Mouse (Mus musculus) heart, embryonic 12.5 days (tissue): ENCODE measurements at regions not wholly inside any gene's neighbourhood (a gene's known extent, or its start where the extent isn't known, plus 50 kb on each side); places are given as distances from the start of the nearest gene placed in this dataset.
"Not testable (repeated sequence)": the region's sequence is repeated elsewhere in the genome, so short reads cannot be mapped to it uniquely, and the experiment has no call there.

Experiments
- ATAC-seq: fragments of 200-750 bp; cut with Nextera tagmentation; 2 replicates; pipeline ENCODE4 v1.8.0; 2017; ENCODE audit warnings: moderate TSS enrichment, moderate library complexity; ENCODE audit not compliant: insufficient number of reproducible peaks, low FRiP score
- H3K27ac ChIP-seq: fragments of 300-500 bp; sonication (generic); 2 replicates; pipeline ENCODE4 v1.5.1; 2016; ENCODE audit warnings: mild to moderate bottlenecking, moderate library complexity; ENCODE audit not compliant: poor library complexity, severe bottlenecking
- H3K27me3 ChIP-seq: fragments of 300-500 bp; sonication (generic); replicated peaks from 2 replicates; pipeline ENCODE4 v1.6.1; 2016; ENCODE audit warnings: mild to moderate bottlenecking, moderate library complexity
- H3K36me3 ChIP-seq: fragments of 300-500 bp; sonication (generic); 2 replicates; pipeline ENCODE4 v1.6.1; 2016; ENCODE audit warnings: mild to moderate bottlenecking, moderate library complexity
- H3K4me1 ChIP-seq: fragments of 300-500 bp; sonication (generic); replicated peaks from 2 replicates; pipeline ENCODE4 v1.6.1; 2016; ENCODE audit warnings: mild to moderate bottlenecking
- H3K4me2 ChIP-seq: fragments of 300-500 bp; sonication (generic); 2 replicates; pipeline ENCODE4 v1.6.1; 2016; ENCODE audit warnings: mild to moderate bottlenecking, moderate library complexity
- H3K4me3 ChIP-seq: fragments of 300-500 bp; sonication (generic); 2 replicates; pipeline ENCODE4 v1.5.1; 2016; ENCODE audit warnings: mild to moderate bottlenecking
- H3K9ac ChIP-seq: fragments of 300-500 bp; sonication (generic); 2 replicates; pipeline ENCODE4 v1.6.1; 2016; ENCODE audit warnings: mild to moderate bottlenecking, moderate library complexity
- H3K9me3 ChIP-seq: fragments of 300-500 bp; sonication (generic); replicated peaks from 2 replicates; pipeline ENCODE4 v1.6.1; 2016; ENCODE audit warnings: mild to moderate bottlenecking, moderate library complexity
- WGBS: fragments of 180-500 bp; shearing (Covaris S2); methylation state at CpG from one replicate; pipeline ENCODE4 v1.1.7; 2016; 5-methylcytosine and 5-hydroxymethylcytosine counted together

- H3K4me2 ChIP-seq = no peak overlapping the region
- WGBS = 79% methylated on average over 7 of the region's 7 CpGs
- H3K27ac ChIP-seq = no peak overlapping the region
- H3K27me3 ChIP-seq = no peaks in the 10 kb centered on the region
- no peak for ATAC-seq
- H3K9ac ChIP-seq = no peak overlapping the region
- H3K9me3 ChIP-seq = no peaks in the 10 kb centered on the region
- no peak overlapping the region for H3K4me3 ChIP-seq
- no peaks in the 10 kb centered on the region for H3K4me1 ChIP-seq
- H3K36me3 ChIP-seq = no peaks in the 10 kb centered on the region
Observed at GRCm38 (mm10) chr4:105844675-105845466, 55.2 kb downstream of the Gm12728 start.

- ATAC-seq = peak; percentile 29; the same call in 1 of the 2 replicates
- H3K9me3 ChIP-seq, H3K4me3 ChIP-seq, H3K4me1 ChIP-seq, H3K27ac ChIP-seq, H3K36me3 ChIP-seq, H3K9ac ChIP-seq, H3K4me2 ChIP-seq, H3K27me3 ChIP-seq: not testable (repeated sequence)
- WGBS = 82% methylated on average over 3 of the region's 3 CpGs
Observed at GRCm38 (mm10) chr4:105845998-105846989, 56.6 kb downstream of the Gm12728 start.

GRCm38 (mm10) chr4:105853086-105853485 lies 63.4 kb downstream of the Gm12728 start:
- ATAC-seq = no peak
- H3K36me3 ChIP-seq = no peaks in the 10 kb centered on the region
- no peak overlapping the region for H3K9ac ChIP-seq
- 87% methylated on average over 6 of the region's 6 CpGs for WGBS
- peaks cover 7% of the 10 kb centered on the region for H3K9me3 ChIP-seq
- no peak overlapping the region for H3K27ac ChIP-seq
- no peak overlapping the region for H3K4me3 ChIP-seq
- H3K4me1 ChIP-seq = no peaks in the 10 kb centered on the region
- no peaks in the 10 kb centered on the region for H3K27me3 ChIP-seq
- H3K4me2 ChIP-seq = no peak overlapping the region

GRCm38 (mm10) chr4:105859052-105859864 lies 69.6 kb downstream of the Gm12728 start:
- no peak overlapping the region for H3K4me2 ChIP-seq
- no peaks in the 10 kb centered on the region for H3K36me3 ChIP-seq
- H3K9me3 ChIP-seq = no peaks in the 10 kb centered on the region
- peak; percentile 33; the same call in 1 of the 2 replicates for ATAC-seq
- H3K4me1 ChIP-seq = peaks cover 10% of the 10 kb centered on the region
- WGBS = 35% methylated on average over 15 of the region's 15 CpGs
- H3K9ac ChIP-seq = no peak overlapping the region
- no peaks in the 10 kb centered on the region for H3K27me3 ChIP-seq
- H3K27ac ChIP-seq = no peak overlapping the region
- no peak overlapping the region for H3K4me3 ChIP-seq

GRCm38 (mm10) chr4:105860930-105861653 lies 71.4 kb downstream of the Gm12728 start:
- Histone ChIP-seq H3K4me3 (no peak overlapping the region), H3K36me3 (no peaks in the 10 kb centered on the region), H3K9ac (no peak overlapping the region), H3K27me3 (no peaks in the 10 kb centered on the region), H3K9me3 (no peaks in the 10 kb centered on the region), H3K4me1 (peaks cover 10% of the 10 kb centered on the region), H3K4me2 (no peak overlapping the region), H3K27ac (no peak overlapping the region)
- WGBS = 57% methylated on average over 11 of the region's 11 CpGs
- ATAC-seq = no peak

- no peak overlapping the region for H3K27ac ChIP-seq
- H3K9me3 ChIP-seq = no peaks in the 10 kb centered on the region
- H3K9ac ChIP-seq = no peak overlapping the region
- ATAC-seq = no peak
- H3K4me3 ChIP-seq = no peak overlapping the region
- H3K27me3 ChIP-seq = no peaks in the 10 kb centered on the region
- H3K4me1 ChIP-seq = peaks cover 10% of the 10 kb centered on the region
- no peak overlapping the region for H3K4me2 ChIP-seq
- H3K36me3 ChIP-seq = no peaks in the 10 kb centered on the region
Observed at GRCm38 (mm10) chr4:105861654-105862037, 72.0 kb downstream of the Gm12728 start.

GRCm38 (mm10) chr4:105870512-105870911 lies 80.8 kb downstream of the Gm12728 start:
- WGBS = 44% methylated on average over 3 of the region's 3 CpGs
- Histone ChIP-seq H3K36me3 (no peaks in the 10 kb centered on the region), H3K4me1 (peaks cover 16% of the 10 kb centered on the region), H3K27me3 (no peaks in the 10 kb centered on the region), H3K27ac (no peak overlapping the region), H3K4me2 (no peak overlapping the region), H3K9ac (no peak overlapping the region), H3K4me3 (no peak overlapping the region), H3K9me3 (no peaks in the 10 kb centered on the region)
- ATAC-seq = no peak

- ATAC-seq = no peak
- no peak overlapping the region for H3K27ac ChIP-seq
- H3K36me3 ChIP-seq = no peaks in the 10 kb centered on the region
- H3K9ac ChIP-seq = no peak overlapping the region
- WGBS = 76% methylated on average over 5 of the region's 5 CpGs
- H3K4me3 ChIP-seq = no peak overlapping the region
- H3K4me2 ChIP-seq = no peak overlapping the region
- H3K4me1 ChIP-seq = peaks cover 33% of the 10 kb centered on the region
- H3K9me3 ChIP-seq = no peaks in the 10 kb centered on the region
- H3K27me3 ChIP-seq = no peaks in the 10 kb centered on the region
Observed at GRCm38 (mm10) chr4:105877246-105877645, 87.6 kb downstream of the Gm12728 start.

- no peak for ATAC-seq
- no peaks in the 10 kb centered on the region for H3K36me3 ChIP-seq
- H3K9me3 ChIP-seq = no peaks in the 10 kb centered on the region
- no peak overlapping the region for H3K4me2 ChIP-seq
- H3K27me3 ChIP-seq = no peaks in the 10 kb centered on the region
- H3K27ac ChIP-seq = no peak overlapping the region
- no peak overlapping the region for H3K9ac ChIP-seq
- 41% methylated on average over 3 of the region's 3 CpGs for WGBS
- peaks cover 17% of the 10 kb centered on the region; the same call in 1 of the 2 replicates for H3K4me1 ChIP-seq
- no peak overlapping the region for H3K4me3 ChIP-seq
Observed at GRCm38 (mm10) chr4:105879891-105880290, 90.2 kb downstream of the Gm12728 start.

- no peak overlapping the region for H3K4me3 ChIP-seq
- no peaks in the 10 kb centered on the region for H3K27me3 ChIP-seq
- no peak overlapping the region for H3K27ac ChIP-seq
- no peaks in the 10 kb centered on the region for H3K9me3 ChIP-seq
- no peaks in the 10 kb centered on the region for H3K36me3 ChIP-seq
- no peak overlapping the region for H3K9ac ChIP-seq
- no peak for ATAC-seq
- H3K4me1 ChIP-seq = peaks cover 13% of the 10 kb centered on the region; the same call in 1 of the 2 replicates
- 56% methylated on average over 3 of the region's 3 CpGs for WGBS
- no peak overlapping the region for H3K4me2 ChIP-seq
Observed at GRCm38 (mm10) chr4:105884791-105885190, 95.1 kb downstream of the Gm12728 start.
